Mouse (Mus musculus): Measurements from ENCODE around the gene Gm7073.
A peak's percentile ranks its signal among the peaks of the same experiment; 100 is the strongest.

DNA sequence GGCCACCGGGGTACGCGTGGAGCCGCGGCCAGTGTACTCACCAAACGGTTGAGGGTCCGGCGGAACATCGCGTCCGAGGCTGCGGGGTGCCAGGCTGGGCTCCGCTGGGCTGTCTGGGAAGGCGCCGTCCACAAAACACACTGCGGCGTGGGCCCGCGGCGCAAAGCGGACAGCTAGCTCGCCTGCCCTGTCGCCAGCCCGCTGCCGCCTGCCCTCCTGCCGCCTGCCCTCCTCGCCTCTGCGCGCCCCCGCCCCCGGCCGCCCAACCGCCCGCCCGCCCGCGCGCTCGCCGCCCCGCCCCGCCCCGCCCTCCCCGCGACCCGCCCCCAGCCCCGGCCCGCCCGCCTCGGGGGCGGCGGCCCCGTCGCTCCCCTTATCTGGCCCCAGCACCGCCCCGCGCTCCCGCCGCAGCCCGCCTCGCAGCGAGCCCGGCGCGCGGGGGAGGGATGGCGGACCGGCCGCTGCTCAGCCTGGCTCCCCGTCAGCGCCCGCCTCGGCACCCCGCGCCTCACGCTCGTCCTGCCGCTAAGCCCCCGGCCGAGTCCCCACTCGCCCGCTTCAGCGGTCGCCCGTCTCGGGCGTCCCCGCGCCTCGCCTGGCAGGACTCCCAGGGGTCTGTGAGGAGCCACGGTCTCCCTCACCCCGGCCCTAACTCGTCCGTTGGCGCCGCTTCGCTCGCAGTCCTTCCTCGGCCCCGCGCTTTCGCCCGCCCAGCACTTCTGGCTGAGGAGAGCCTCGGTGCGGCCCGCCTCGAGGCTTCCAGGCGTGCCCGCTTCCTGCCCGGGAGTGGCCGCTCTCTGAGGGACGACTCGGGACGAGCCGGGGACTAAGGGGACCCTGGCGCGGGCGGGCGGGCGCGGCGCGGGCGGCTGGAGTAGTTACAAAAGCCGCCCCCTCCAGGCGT is 135.0 kb downstream of the Gm7073 start:
- no peak for TF ChIP-seq CTCF (IDR thresholded peaks at IDR 0.05; ENCODE audit: borderline replicate concordance, extremely low read depth, insufficient read depth, insufficient read length)
- peak; percentile 60; the same call in 1 of the 2 replicates for TF ChIP-seq POLR2A (IDR thresholded peaks at IDR 0.05; ENCODE audit: borderline replicate concordance, extremely low read depth, insufficient read depth, insufficient read length, poor library complexity, severe bottlenecking)

Measured in brain, embryonic 14.5 days (tissue).